In genomic region chr11:35452413-35452812, GRCm38 (mm10) we compare ENCODE assay signal across 10 mouse cellular contexts.
A peak's percentile ranks its signal among the peaks of the same experiment; 100 is the strongest.
DNase-seq lines count a peak whose midpoint lies in the region; ATAC-seq and TF ChIP-seq lines count a peak whose summit lies in the region.
"Had no signal": no experiment of that assay in that cellular context is flagged by ENCODE, and none has a peak within 500 bp of the region (broad histone marks: within the 10 kb centered on the region; RNA-seq: fewer than 3 reads in every experiment).

No protein-coding gene starts in this region.

- H3K4me3 ChIP-seq in lung, embryonic 14.5 days (ENCODE audit: low read depth, low read length): no peak overlapping the region
- no peak overlapping the region for H3K4me3 ChIP-seq in lung, adult 2 months (replicated peaks; ENCODE audit: extremely low read depth, low read depth, low read length)
- H3K4me3 ChIP-seq in embryonic facial prominence, embryonic 10.5 days: no peak overlapping the region
- H3K4me3 ChIP-seq in intestine, postnatal 0 days (ENCODE audit: low read depth, low read length): no peak overlapping the region
- no peak overlapping the region for H3K4me3 ChIP-seq in midbrain, embryonic 14.5 days (replicated peaks; ENCODE audit: low read depth, low read length)
- H3K4me3 ChIP-seq: embryonic facial prominence, embryonic 13.5 days; liver, embryonic 15.5 days had no signal

- peak; percentile 60 for TF ChIP-seq CTCF in lung, embryonic 14.5 days (IDR thresholded peaks at IDR 0.05; ENCODE audit: low read depth)
- no peak for TF ChIP-seq CTCF in lung, adult 2 months (IDR thresholded peaks at IDR 0.05; ENCODE audit: insufficient read depth, low read length)
- peak; percentile 66 for TF ChIP-seq CTCF in intestine, postnatal 0 days (IDR thresholded peaks at IDR 0.05; ENCODE audit: low read depth)

- H3K4me1 ChIP-seq in lung, embryonic 14.5 days (ENCODE audit: insufficient read depth): no peaks in the 10 kb centered on the region
- no peaks in the 10 kb centered on the region for H3K4me1 ChIP-seq in lung, adult 2 months (ENCODE audit: control insufficient read depth, insufficient read depth, low read length)
- H3K4me1 ChIP-seq in embryonic facial prominence, embryonic 10.5 days: peaks cover 59% of the 10 kb centered on the region
- H3K4me1 ChIP-seq in intestine, postnatal 0 days (replicated peaks; ENCODE audit: control insufficient read depth, insufficient read depth, low read length): 0 out of 2 replicates have a peak, but pooled peaks cover 4% of the 10 kb centered on the region
- peaks cover 19% of the 10 kb centered on the region; the same call in 1 of the 2 replicates for H3K4me1 ChIP-seq in midbrain, embryonic 14.5 days (ENCODE audit: control insufficient read depth, insufficient read depth, low read length)
- H3K4me1 ChIP-seq: liver, embryonic 15.5 days had no signal

- peak; percentile 38 for DNase-seq in adrenal gland, postnatal 14 days
- no peak for DNase-seq in adrenal gland, adult 18-20 months (ENCODE audit: low spot score in 2 of 2)
- peak; percentile 47 for DNase-seq in lung, embryonic 14.5 days
- DNase-seq in lung, adult 2 months: no peak
- DNase-seq in embryonic facial prominence, embryonic 10.5 days (ENCODE audit: low spot score): peak; percentile 73
- DNase-seq in midbrain, embryonic 14.5 days: peak; percentile 84
- no peak for DNase-seq in spleen, postnatal 36 days (ENCODE audit: low spot score in 2 of 2)

- 45% methylated on average over 5 of the region's 5 CpGs for WGBS in lung, embryonic 14.5 days
- 66% methylated on average over 5 of the region's 5 CpGs for WGBS in lung, adult 2 months
- 31% methylated on average over 5 of the region's 5 CpGs for WGBS in embryonic facial prominence, embryonic 10.5 days
- 41% methylated on average over 5 of the region's 5 CpGs for WGBS in intestine, postnatal 0 days
- 18% methylated on average over 5 of the region's 5 CpGs for WGBS in midbrain, embryonic 14.5 days

- H3K9me3 ChIP-seq in lung, embryonic 14.5 days (ENCODE audit: low read depth, low read length): no peaks in the 10 kb centered on the region
- no peaks in the 10 kb centered on the region for H3K9me3 ChIP-seq in embryonic facial prominence, embryonic 10.5 days
- no peaks in the 10 kb centered on the region for H3K9me3 ChIP-seq in intestine, postnatal 0 days (ENCODE audit: control insufficient read depth)
- no peaks in the 10 kb centered on the region for H3K9me3 ChIP-seq in midbrain, embryonic 14.5 days (ENCODE audit: control insufficient read depth, low read length)
- H3K9me3 ChIP-seq: embryonic facial prominence, embryonic 13.5 days; liver, embryonic 15.5 days had no signal

- no peak for TF ChIP-seq POLR2A in lung, adult 2 months (IDR thresholded peaks at IDR 0.05; ENCODE audit: borderline replicate concordance, extremely low read depth, low read depth, low read length)

- H3K27ac ChIP-seq in lung, embryonic 14.5 days (ENCODE audit: low read depth): no peak overlapping the region
- peak overlapping the region; percentile 44 for H3K27ac ChIP-seq in embryonic facial prominence, embryonic 10.5 days (replicated peaks)
- no peak overlapping the region for H3K27ac ChIP-seq in intestine, postnatal 0 days (ENCODE audit: low read depth, low read length)
- H3K27ac ChIP-seq in midbrain, embryonic 14.5 days (replicated peaks; ENCODE audit: low read depth, low read length): no peak overlapping the region
- H3K27ac ChIP-seq: embryonic facial prominence, embryonic 13.5 days; liver, embryonic 15.5 days had no signal

- no peak overlapping the region for H3K9ac ChIP-seq in lung, embryonic 14.5 days
- no peak overlapping the region for H3K9ac ChIP-seq in intestine, postnatal 0 days (ENCODE audit: low read depth, low read length)
- H3K9ac ChIP-seq in midbrain, embryonic 14.5 days (replicated peaks; ENCODE audit: low read length): no peak overlapping the region
- H3K9ac ChIP-seq: embryonic facial prominence, embryonic 13.5 days; liver, embryonic 15.5 days had no signal

- no peak overlapping the region for H3K4me2 ChIP-seq in lung, embryonic 14.5 days
- no peak overlapping the region for H3K4me2 ChIP-seq in intestine, postnatal 0 days (replicated peaks; ENCODE audit: low read depth)
- no peak overlapping the region for H3K4me2 ChIP-seq in midbrain, embryonic 14.5 days (ENCODE audit: low read length)
- H3K4me2 ChIP-seq: embryonic facial prominence, embryonic 13.5 days; liver, embryonic 15.5 days had no signal

- no peaks in the 10 kb centered on the region for H3K27me3 ChIP-seq in lung, embryonic 14.5 days (ENCODE audit: insufficient read depth, low read length)
- peaks cover 77% of the 10 kb centered on the region for H3K27me3 ChIP-seq in embryonic facial prominence, embryonic 10.5 days (replicated peaks; ENCODE audit: low read depth, poor library complexity, severe bottlenecking)
- H3K27me3 ChIP-seq in intestine, postnatal 0 days (replicated peaks; ENCODE audit: control insufficient read depth, insufficient read depth, low read length): no peaks in the 10 kb centered on the region
- H3K27me3 ChIP-seq in midbrain, embryonic 14.5 days (ENCODE audit: control insufficient read depth, insufficient read depth, low read length): peaks cover 63% of the 10 kb centered on the region
- H3K27me3 ChIP-seq: liver, embryonic 15.5 days had no signal

- no peak for ATAC-seq in lung, embryonic 14.5 days (ENCODE audit: insufficient read depth)
- no peak for ATAC-seq in intestine, postnatal 0 days
- peak; percentile 65; the same call in 1 of the 2 replicates for ATAC-seq in midbrain, embryonic 14.5 days (ENCODE audit: low FRiP score, low TSS enrichment)

- H3K36me3 ChIP-seq in lung, embryonic 14.5 days (ENCODE audit: insufficient read depth): no peaks in the 10 kb centered on the region
- H3K36me3 ChIP-seq in embryonic facial prominence, embryonic 10.5 days (replicated peaks): no peaks in the 10 kb centered on the region
- H3K36me3 ChIP-seq in intestine, postnatal 0 days (ENCODE audit: control insufficient read depth, insufficient read depth): no peaks in the 10 kb centered on the region
- H3K36me3 ChIP-seq in midbrain, embryonic 14.5 days (ENCODE audit: control insufficient read depth, insufficient read depth, low read length): no peaks in the 10 kb centered on the region
- H3K36me3 ChIP-seq: embryonic facial prominence, embryonic 13.5 days; liver, embryonic 15.5 days had no signal

Comparison
In these comparisons a context has a peak if more than half of its experiments do, and no peak if none do; other contexts are left out.
1. DNase-seq: peak in adrenal gland, postnatal 14 days (single experiment), lung, embryonic 14.5 days (single experiment), embryonic facial prominence, embryonic 10.5 days (single experiment) and midbrain, embryonic 14.5 days (single experiment); none in adrenal gland, adult 18-20 months (0 of 2), lung, adult 2 months (single experiment) and spleen, postnatal 36 days (0 of 2).